Comparison of ENCODE assay signal across 13 mouse cellular contexts in the genomic region with DNA sequence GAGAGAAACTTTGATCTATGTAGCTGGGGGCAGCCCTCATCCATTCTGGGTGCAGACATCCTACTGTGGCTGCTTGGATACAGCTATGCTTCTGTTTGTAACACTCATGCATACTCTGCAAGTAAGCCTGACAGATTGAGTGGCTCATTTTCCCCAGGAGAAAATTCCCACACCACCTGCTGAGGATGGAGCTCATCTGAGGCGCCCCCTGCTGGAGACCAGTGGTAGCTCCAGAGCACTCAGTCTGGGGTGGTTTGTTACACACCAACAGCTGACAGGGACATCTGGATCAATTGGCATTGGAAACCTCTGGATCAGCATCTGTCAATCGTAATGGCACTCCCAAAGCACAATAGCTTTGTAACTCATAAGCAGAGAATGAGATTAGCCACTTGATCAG. TPM values are rescaled to one million over a fixed set of nuclear protein-coding genes. Genes with fewer than 3 reads are reported as not detected.
DNase-seq lines count a peak whose midpoint lies in the region; ATAC-seq and TF ChIP-seq lines count a peak whose summit lies in the region.
"Had no signal": no experiment of that assay in that cellular context is flagged by ENCODE, and none has a peak within 500 bp of the region (broad histone marks: within the 10 kb centered on the region; RNA-seq: fewer than 3 reads in every experiment).

No protein-coding gene starts in this region.

- no peak for TF ChIP-seq POLR2A in small intestine, adult 2 months (IDR thresholded peaks at IDR 0.05; ENCODE audit: low read depth, low read length)

- no peak overlapping the region for H3K4me2 ChIP-seq in heart, postnatal 0 days (ENCODE audit: low read depth, low read length)
- H3K4me2 ChIP-seq: neural tube, embryonic 15.5 days had no signal

- no peak overlapping the region for H3K9ac ChIP-seq in heart, postnatal 0 days (replicated peaks; ENCODE audit: low read depth, low read length)
- H3K9ac ChIP-seq: neural tube, embryonic 15.5 days had no signal

- H3K27ac ChIP-seq in heart, postnatal 0 days (ENCODE audit: low read depth): no peak overlapping the region
- H3K27ac ChIP-seq in small intestine, adult 2 months (ENCODE audit: insufficient read depth, low read depth, low read length): no peak overlapping the region

- no peaks in the 10 kb centered on the region for H3K27me3 ChIP-seq in heart, postnatal 0 days (ENCODE audit: control insufficient read depth, insufficient read depth, low read length)
- no peaks in the 10 kb centered on the region for H3K27me3 ChIP-seq in small intestine, adult 2 months (ENCODE audit: control insufficient read depth, insufficient read depth, low read length)
- H3K27me3 ChIP-seq: neural tube, embryonic 15.5 days had no signal

- intact Hi-C loops in heart, postnatal 36 days (cut with DNase I): loop anchor here (2.0 kb wide), 1 partner anchor 33 kb away; no protein-coding TSS in a partner anchor

- peak; percentile 41 for TF ChIP-seq CTCF in heart, postnatal 0 days (IDR thresholded peaks at IDR 0.05; ENCODE audit: low read depth)
- peak; percentile 86; the same call in 1 of the 2 replicates for TF ChIP-seq CTCF in small intestine, adult 2 months (IDR thresholded peaks at IDR 0.05; ENCODE audit: extremely low read depth, insufficient read length, insufficient replicate concordance, low read depth, low read length)

- no peak for ATAC-seq in heart, postnatal 0 days (ENCODE audit: insufficient read depth, low read depth)
- no peak for ATAC-seq in frontal cortex, adult (ENCODE audit: low TSS enrichment)
- ATAC-seq: inflammation-experienced regulatory T-cells, adult 6 months had no signal

- no peaks in the 10 kb centered on the region for H3K9me3 ChIP-seq in heart, postnatal 0 days (replicated peaks; ENCODE audit: control insufficient read depth, low read length)
- H3K9me3 ChIP-seq: heart, embryonic 10.5 days; neural tube, embryonic 15.5 days had no signal

- H3K4me1 ChIP-seq in heart, postnatal 0 days (ENCODE audit: control insufficient read depth, insufficient read depth): peaks cover 55% of the 10 kb centered on the region
- H3K4me1 ChIP-seq in small intestine, adult 2 months (ENCODE audit: control insufficient read depth, insufficient read depth, insufficient read length, low read length): peaks cover 19% of the 10 kb centered on the region

- no peaks in the 10 kb centered on the region for H3K36me3 ChIP-seq in heart, postnatal 0 days (replicated peaks; ENCODE audit: control insufficient read depth, insufficient read depth, low read length)
- no peaks in the 10 kb centered on the region; the same call in 1 of the 2 replicates for H3K36me3 ChIP-seq in small intestine, adult 2 months (ENCODE audit: control insufficient read depth, insufficient read depth, low read length)
- H3K36me3 ChIP-seq: heart, embryonic 10.5 days; neural tube, embryonic 15.5 days had no signal

- DNase-seq in heart, postnatal 0 days (ENCODE audit: low spot score): no peak
- no peak for DNase-seq in heart, postnatal 36 days
- DNase-seq in spleen, postnatal 10 days (ENCODE audit: low spot score in 2 of 2): peak; percentile 54 to 73
- DNase-seq in spleen, postnatal 14 days (ENCODE audit: low spot score in 2 of 2): no peak
- DNase-seq in c-Kit-negative CD71-positive TER-119-positive erythroid progenitor cells, embryonic 14.5 days (ENCODE audit: low read depth, low spot score): peak; percentile 49
- DNase-seq in cerebellum, adult 9-10 months: no peak

- H3K4me3 ChIP-seq in heart, postnatal 0 days (ENCODE audit: low read depth, low read length): no peak overlapping the region
- no peak overlapping the region for H3K4me3 ChIP-seq in small intestine, adult 2 months (ENCODE audit: low read depth, low read length)
- H3K4me3 ChIP-seq: erythroblast, embryonic 14.5 days; heart, embryonic 10.5 days; neural tube, embryonic 15.5 days had no signal

- no peak for TF ChIP-seq EP300 in heart, postnatal 0 days (IDR thresholded peaks at IDR 0.05; ENCODE audit: low read depth)

- WGBS in heart, postnatal 0 days: 73% methylated on average over 2 of the region's 2 CpGs
- WGBS in small intestine, adult 2 months: 61% methylated on average over 2 of the region's 2 CpGs

RNA-seq across cellular contexts. Expression of a gene that starts 37.5 kb away (rescaled TPM):
- total RNA-seq in heart, postnatal 0 days (2014; rRNA removed; ENCODE audit: low replicate concordance): not detected in 2 replicates
- polyA plus RNA-seq in heart, postnatal 0 days (2015; fragmentation: Nextera tagmentation; extraction: Ambion mirVana): not detected in 2 replicates
- not detected for total RNA-seq in heart, postnatal 36 days (2021)
- not detected in 2 replicates for polyA plus RNA-seq in small intestine, adult 2 months (2012; rRNA removed)
- total RNA-seq: megakaryocyte-erythroid progenitor cell, adult 5-6 weeks had no signal
- polyA plus RNA-seq: erythroblast, embryonic 14.5 days; inflammation-experienced regulatory T-cells, adult 6 months had no signal

RNA-seq across cellular contexts. Expression of a gene that starts 38.9 kb away (rescaled TPM):
- total RNA-seq in heart, postnatal 0 days (2014; rRNA removed; ENCODE audit: low replicate concordance): 1.1 and 3.6 TPM in 2 replicates
- 4.3 and 4.4 TPM in 2 replicates for polyA plus RNA-seq in heart, postnatal 0 days (2015; fragmentation: Nextera tagmentation; extraction: Ambion mirVana)
- 10 to 100 TPM; 19.7 to 23.0 TPM for total RNA-seq in heart, postnatal 36 days (2021)
- polyA plus RNA-seq in small intestine, adult 2 months (2012; rRNA removed): 12.4 and 14.8 TPM in 2 replicates

RNA-seq across cellular contexts. Expression of a gene that starts 48.6 kb away (rescaled TPM):
- 3.1 and 5.2 TPM in 2 replicates for total RNA-seq in heart, postnatal 0 days (2014; rRNA removed; ENCODE audit: low replicate concordance)
- polyA plus RNA-seq in heart, postnatal 0 days (2015; fragmentation: Nextera tagmentation; extraction: Ambion mirVana): 68.8 and 70.9 TPM in 2 replicates
- total RNA-seq in heart, postnatal 36 days (2021): 10 to 100 TPM; 65.8 to 67.9 TPM
- polyA plus RNA-seq in small intestine, adult 2 months (2012; rRNA removed): 59.9 and 161 TPM in 2 replicates

RNA-seq across cellular contexts. Expression of a gene that starts 48.8 kb away (rescaled TPM):
- 11.6 and 16.1 TPM in 2 replicates for total RNA-seq in heart, postnatal 0 days (2014; rRNA removed; ENCODE audit: low replicate concordance)
- 5.7 and 7.2 TPM in 2 replicates for polyA plus RNA-seq in heart, postnatal 0 days (2015; fragmentation: Nextera tagmentation; extraction: Ambion mirVana)
- total RNA-seq in heart, postnatal 36 days (2021): 1 to 10 TPM; 3.1 to 3.5 TPM
- 9.7 and 20.4 TPM in 2 replicates for polyA plus RNA-seq in small intestine, adult 2 months (2012; rRNA removed)

Comparison
In these comparisons a context has a peak if more than half of its experiments do, and no peak if none do; other contexts are left out.
1. DNase-seq: peak in spleen, postnatal 10 days (2 of 2) and c-Kit-negative CD71-positive TER-119-positive erythroid progenitor cells, embryonic 14.5 days (single experiment); none in heart, postnatal 0 days (single experiment), heart, postnatal 36 days (0 of 2), spleen, postnatal 14 days (0 of 2) and cerebellum, adult 9-10 months (single experiment).
2. RNA of a gene that starts 48.6 kb away (total RNA-seq): 65.8 to 67.9 TPM in heart, postnatal 36 days; 3.1 to 5.2 TPM in heart, postnatal 0 days; every median in the first group is over 10 times any median in the second.